Mouse (Mus musculus): ENCODE results near the gene Scml4. TPM values are rescaled to one million over a fixed set of nuclear protein-coding genes. Genes with fewer than 3 reads are reported as not detected.
A peak's percentile ranks its signal among the peaks of the same experiment; 100 is the strongest.

Scml4 gene
- polyA plus RNA-seq (2014; fragmentation: Nextera tagmentation; extraction: Ambion mirVana) = 12.8 and 18.2 TPM in 2 replicates

DNA sequence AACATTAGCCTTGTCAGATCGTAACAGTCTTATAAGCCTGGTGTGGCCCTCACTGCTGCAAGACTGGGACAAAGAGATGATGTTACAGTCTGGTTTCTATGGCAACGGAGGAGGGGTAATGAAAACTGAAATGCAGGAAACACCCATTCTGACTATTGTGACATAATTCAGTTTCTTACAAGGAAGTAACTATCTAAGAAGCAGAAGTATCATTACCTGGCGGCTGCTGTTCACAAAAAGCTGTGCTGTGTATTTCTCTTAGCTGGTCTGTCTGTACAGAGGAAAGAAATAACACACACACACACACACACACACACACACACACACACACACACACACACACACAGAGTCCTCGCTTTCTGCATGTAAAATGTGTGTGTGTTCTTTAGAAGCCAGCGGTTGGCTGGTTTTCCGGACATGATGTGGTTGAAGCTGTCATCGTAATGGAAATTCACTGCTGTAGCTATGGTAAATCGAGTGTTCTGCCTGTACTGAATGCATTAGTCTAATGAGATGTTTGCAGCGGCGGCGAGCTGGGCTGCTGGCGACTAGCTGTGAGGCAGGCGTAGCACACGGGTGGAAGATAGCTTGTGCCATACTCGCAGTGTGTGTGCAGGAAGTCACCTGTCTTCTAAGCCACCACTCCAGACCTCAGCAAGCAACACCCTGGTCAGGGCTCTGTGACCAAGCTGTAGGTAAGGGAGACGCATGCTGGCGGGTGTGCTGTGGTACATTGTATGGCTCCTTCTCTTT is at the start of gene Scml4:
Gene Scml4 (plus strand): TSS at position 212 of the 753 bp plus-strand sequence.
- Histone ChIP-seq H3K4me3 (replicated peaks; ENCODE audit: low read depth, low read length) (peak within 1 kb of the TSS; percentile 43), H3K9ac (replicated peaks; ENCODE audit: low read length) (peak within 1 kb of the TSS; percentile 53), H3K36me3 (ENCODE audit: control insufficient read depth, insufficient read depth, low read length) (no peaks in the 10 kb centered on the region), H3K27me3 (ENCODE audit: control insufficient read depth, insufficient read depth, low read length) (no peaks in the 10 kb centered on the region), H3K27ac (replicated peaks; ENCODE audit: low read depth, low read length) (peak within 1 kb of the TSS; percentile 94), H3K4me1 (ENCODE audit: control insufficient read depth, insufficient read depth, low read length) (peaks cover 48% of the 10 kb centered on the region), H3K9me3 (ENCODE audit: control insufficient read depth, low read length) (no peaks in the 10 kb centered on the region), H3K4me2 (ENCODE audit: low read length) (peak within 1 kb of the TSS; percentile 57)
- ATAC-seq (ENCODE audit: low FRiP score, low TSS enrichment) = peak; percentile 82
- WGBS = 18% methylated on average over 17 of the region's 17 CpGs
- peak; percentile 91 for DNase-seq

DNA sequence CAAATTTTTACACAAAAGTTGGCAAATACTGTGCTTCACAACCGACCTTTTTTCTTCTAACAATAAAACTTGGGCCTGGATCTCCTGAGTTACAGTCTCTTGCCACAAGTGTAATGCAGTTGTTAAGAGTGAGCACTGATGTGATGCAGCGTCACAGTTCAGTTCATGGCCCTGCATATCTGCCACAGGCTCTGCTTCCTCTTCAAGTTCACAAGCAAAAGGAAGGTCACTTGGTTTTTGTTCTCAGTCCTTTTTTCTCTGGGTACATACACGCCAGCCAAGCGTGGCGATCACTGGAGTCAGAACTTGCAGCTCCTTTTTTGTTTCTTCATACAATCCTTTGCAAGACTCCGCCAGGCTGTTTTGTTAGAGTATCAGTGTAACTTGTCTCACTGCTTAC is 34.2 kb upstream of the Scml4 start:
- no peak overlapping the region for H3K4me3 ChIP-seq (replicated peaks; ENCODE audit: low read depth, low read length)
- ATAC-seq (ENCODE audit: low FRiP score, low TSS enrichment) (no peak), DNase-seq (no peak)
- H3K36me3 ChIP-seq (ENCODE audit: control insufficient read depth, insufficient read depth, low read length) = peaks cover 69% of the 10 kb centered on the region
- WGBS = 46% methylated on average over 6 of the region's 6 CpGs
- H3K4me2 ChIP-seq (ENCODE audit: low read length) = no peak overlapping the region
- no peaks in the 10 kb centered on the region for H3K27me3 ChIP-seq (ENCODE audit: control insufficient read depth, insufficient read depth, low read length)
- H3K9ac ChIP-seq (replicated peaks; ENCODE audit: low read length) = no peak overlapping the region
- H3K4me1 ChIP-seq (ENCODE audit: control insufficient read depth, insufficient read depth, low read length) = no peaks in the 10 kb centered on the region
- H3K27ac ChIP-seq (replicated peaks; ENCODE audit: low read depth, low read length) = no peak overlapping the region
- H3K9me3 ChIP-seq (ENCODE audit: control insufficient read depth, low read length) = no peaks in the 10 kb centered on the region

DNA sequence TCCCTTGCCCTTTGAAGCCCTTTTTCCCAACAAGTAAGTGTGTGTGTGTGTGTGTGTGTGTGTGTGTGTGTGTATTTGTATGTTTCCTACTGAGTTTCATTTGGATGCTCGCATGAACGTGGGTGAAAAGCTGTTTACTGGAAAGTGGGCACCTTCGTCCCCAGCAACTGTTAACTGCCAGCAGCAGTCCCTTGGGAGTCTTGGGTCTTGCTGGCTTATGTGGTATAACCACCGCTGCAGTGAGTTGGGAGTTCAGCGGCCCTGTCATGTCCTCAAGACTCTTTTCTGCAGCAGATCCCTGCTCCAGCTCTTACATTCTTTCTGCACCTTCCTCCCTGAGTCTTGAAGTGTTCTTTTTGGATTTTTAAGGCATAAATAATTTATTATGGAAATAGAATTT is 33.0 kb upstream of the Scml4 start:
- DNase-seq (peak; percentile 35), ATAC-seq (ENCODE audit: low FRiP score, low TSS enrichment) (no peak)
- H3K36me3 ChIP-seq (ENCODE audit: control insufficient read depth, insufficient read depth, low read length) = peaks cover 71% of the 10 kb centered on the region
- H3K27me3 ChIP-seq (ENCODE audit: control insufficient read depth, insufficient read depth, low read length) = no peaks in the 10 kb centered on the region
- no peak overlapping the region for H3K27ac ChIP-seq (replicated peaks; ENCODE audit: low read depth, low read length)
- H3K4me1 ChIP-seq (ENCODE audit: control insufficient read depth, insufficient read depth, low read length) = no peaks in the 10 kb centered on the region
- no peak overlapping the region for H3K4me2 ChIP-seq (ENCODE audit: low read length)
- H3K9ac ChIP-seq (replicated peaks; ENCODE audit: low read length) = no peak overlapping the region
- no peak overlapping the region for H3K4me3 ChIP-seq (replicated peaks; ENCODE audit: low read depth, low read length)
- WGBS = 76% methylated on average over 5 of the region's 5 CpGs
- H3K9me3 ChIP-seq (ENCODE audit: control insufficient read depth, low read length) = no peaks in the 10 kb centered on the region

DNA sequence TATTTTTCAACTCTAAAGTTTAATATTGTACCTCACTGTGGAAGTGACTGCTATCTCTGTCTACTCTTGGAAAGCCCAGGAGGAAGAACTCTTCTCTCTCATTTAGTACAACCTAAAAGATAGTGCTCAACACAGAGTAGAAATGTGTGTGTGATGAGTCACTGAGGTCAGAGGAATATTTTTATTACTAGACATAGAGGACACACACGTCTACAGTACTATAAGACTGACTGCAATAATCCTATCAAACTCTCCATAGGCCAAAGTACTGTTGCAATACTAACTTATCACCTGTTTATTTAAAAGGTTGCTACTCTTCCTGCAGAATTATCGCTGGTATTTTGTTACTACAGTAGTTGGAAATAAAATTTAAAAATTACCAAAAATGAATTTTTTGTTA is 30.2 kb upstream of the Scml4 start:
- no peaks in the 10 kb centered on the region for H3K27me3 ChIP-seq (ENCODE audit: control insufficient read depth, insufficient read depth, low read length)
- no peak overlapping the region for H3K9ac ChIP-seq (replicated peaks; ENCODE audit: low read length)
- H3K27ac ChIP-seq (replicated peaks; ENCODE audit: low read depth, low read length) = no peak overlapping the region
- DNase-seq = no peak
- peaks cover 51% of the 10 kb centered on the region for H3K36me3 ChIP-seq (ENCODE audit: control insufficient read depth, insufficient read depth, low read length)
- no peaks in the 10 kb centered on the region for H3K9me3 ChIP-seq (ENCODE audit: control insufficient read depth, low read length)
- no peaks in the 10 kb centered on the region for H3K4me1 ChIP-seq (ENCODE audit: control insufficient read depth, insufficient read depth, low read length)
- no peak overlapping the region for H3K4me2 ChIP-seq (ENCODE audit: low read length)
- no peak overlapping the region for H3K4me3 ChIP-seq (replicated peaks; ENCODE audit: low read depth, low read length)
- no peak for ATAC-seq (ENCODE audit: low FRiP score, low TSS enrichment)
- 89% methylated on average over 2 of the region's 2 CpGs for WGBS

DNA sequence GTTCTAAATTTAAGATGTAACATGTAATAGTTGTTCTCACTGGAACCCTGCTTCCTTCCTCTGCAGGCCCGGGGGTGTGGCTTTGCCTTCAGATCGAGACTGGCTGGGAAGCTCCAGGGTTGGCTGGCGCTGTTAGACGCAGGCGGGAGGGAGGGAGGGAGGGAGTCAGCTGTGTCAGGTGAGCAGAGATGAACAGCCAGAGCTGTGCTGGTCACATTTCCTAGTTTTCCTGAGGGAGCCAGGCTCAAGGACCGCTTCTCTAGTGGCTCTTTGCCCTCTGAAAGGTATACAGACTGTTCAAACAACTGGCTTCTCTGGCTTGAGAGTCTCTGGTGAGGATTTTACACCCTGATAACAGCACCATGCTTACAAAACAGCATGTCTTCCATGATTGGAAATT is 29.8 kb upstream of the Scml4 start:
- Histone ChIP-seq H3K9ac (replicated peaks; ENCODE audit: low read length) (no peak overlapping the region), H3K4me1 (ENCODE audit: control insufficient read depth, insufficient read depth, low read length) (no peaks in the 10 kb centered on the region), H3K9me3 (ENCODE audit: control insufficient read depth, low read length) (no peaks in the 10 kb centered on the region), H3K4me2 (ENCODE audit: low read length) (no peak overlapping the region), H3K4me3 (replicated peaks; ENCODE audit: low read depth, low read length) (no peak overlapping the region), H3K36me3 (ENCODE audit: control insufficient read depth, insufficient read depth, low read length) (peaks cover 50% of the 10 kb centered on the region), H3K27me3 (ENCODE audit: control insufficient read depth, insufficient read depth, low read length) (no peaks in the 10 kb centered on the region), H3K27ac (replicated peaks; ENCODE audit: low read depth, low read length) (no peak overlapping the region)
- 63% methylated on average over 6 of the region's 6 CpGs for WGBS
- DNase-seq (no peak), ATAC-seq (ENCODE audit: low FRiP score, low TSS enrichment) (no peak)

DNA sequence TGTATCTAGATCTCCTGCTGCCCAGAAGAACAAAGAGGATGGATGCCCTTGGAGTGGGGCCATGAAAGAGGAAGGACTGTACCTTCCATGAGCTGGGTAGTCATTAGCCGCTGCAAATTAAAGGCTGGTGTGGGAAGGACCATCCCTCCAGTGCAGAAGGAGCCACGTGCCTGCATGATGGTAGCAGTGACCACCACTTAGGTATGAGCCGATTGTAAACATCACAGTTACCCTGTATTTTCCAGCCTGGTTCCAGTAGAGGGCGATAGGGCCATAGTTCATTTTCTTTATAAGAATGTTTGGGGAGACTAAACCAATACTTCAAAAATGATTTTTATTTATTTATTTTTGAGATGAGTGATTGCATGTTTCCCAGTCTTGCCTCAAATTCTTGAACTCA is 27.5 kb upstream of the Scml4 start:
- Histone ChIP-seq H3K9me3 (ENCODE audit: control insufficient read depth, low read length) (no peaks in the 10 kb centered on the region), H3K4me2 (ENCODE audit: low read length) (no peak overlapping the region), H3K27me3 (ENCODE audit: control insufficient read depth, insufficient read depth, low read length) (no peaks in the 10 kb centered on the region), H3K9ac (replicated peaks; ENCODE audit: low read length) (no peak overlapping the region), H3K36me3 (ENCODE audit: control insufficient read depth, insufficient read depth, low read length) (peaks cover 53% of the 10 kb centered on the region), H3K4me3 (replicated peaks; ENCODE audit: low read depth, low read length) (no peak overlapping the region), H3K27ac (replicated peaks; ENCODE audit: low read depth, low read length) (no peak overlapping the region), H3K4me1 (ENCODE audit: control insufficient read depth, insufficient read depth, low read length) (no peaks in the 10 kb centered on the region)
- 40% methylated on average over 4 of the region's 4 CpGs for WGBS
- ATAC-seq (ENCODE audit: low FRiP score, low TSS enrichment) (0 out of 2 replicates have a peak, but pooled peaks have one; percentile 29), DNase-seq (peak; percentile 79)

DNA sequence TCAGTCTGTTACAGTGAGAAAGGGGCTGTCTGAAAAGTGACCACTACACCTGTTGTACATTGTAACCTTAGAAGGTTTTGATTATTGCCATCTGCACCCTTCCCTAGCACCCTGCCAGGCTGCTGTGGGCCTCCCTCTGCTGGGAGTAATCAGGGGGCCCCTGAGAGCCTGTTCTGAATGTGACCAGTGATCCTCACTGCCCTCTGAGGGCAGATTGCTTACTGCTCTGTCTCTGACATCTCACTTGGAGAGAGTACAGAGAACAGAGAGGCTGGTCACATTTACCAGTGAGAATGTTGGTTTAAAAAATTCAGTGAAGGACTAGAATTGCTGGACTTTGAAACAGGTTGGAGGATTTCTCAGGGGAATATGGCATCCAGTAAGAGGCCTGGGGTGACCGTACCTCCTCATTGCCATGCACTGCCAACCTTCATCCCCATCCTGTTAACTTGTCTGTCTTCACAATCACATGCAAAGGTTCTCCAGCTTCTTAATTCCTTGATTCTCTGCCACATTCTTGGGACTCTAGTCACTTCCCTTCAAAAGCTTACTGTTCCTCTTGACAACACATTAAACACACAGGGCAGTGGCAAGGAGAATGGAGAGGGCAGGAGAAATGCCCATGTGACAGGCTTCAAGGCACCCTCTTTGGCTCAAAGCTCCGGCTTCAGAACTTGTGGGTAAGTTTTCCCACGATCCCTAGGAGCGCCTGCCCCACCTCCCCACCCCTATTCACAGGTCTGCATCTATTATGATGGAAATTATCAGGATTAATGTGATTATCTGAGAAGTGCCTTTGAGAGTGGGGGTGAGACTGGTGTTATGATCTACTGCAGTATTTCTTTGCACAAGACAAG is 26.1 kb upstream of the Scml4 start:
- H3K9ac ChIP-seq (replicated peaks; ENCODE audit: low read length) = no peak overlapping the region
- no peak overlapping the region for H3K4me2 ChIP-seq (ENCODE audit: low read length)

DNA sequence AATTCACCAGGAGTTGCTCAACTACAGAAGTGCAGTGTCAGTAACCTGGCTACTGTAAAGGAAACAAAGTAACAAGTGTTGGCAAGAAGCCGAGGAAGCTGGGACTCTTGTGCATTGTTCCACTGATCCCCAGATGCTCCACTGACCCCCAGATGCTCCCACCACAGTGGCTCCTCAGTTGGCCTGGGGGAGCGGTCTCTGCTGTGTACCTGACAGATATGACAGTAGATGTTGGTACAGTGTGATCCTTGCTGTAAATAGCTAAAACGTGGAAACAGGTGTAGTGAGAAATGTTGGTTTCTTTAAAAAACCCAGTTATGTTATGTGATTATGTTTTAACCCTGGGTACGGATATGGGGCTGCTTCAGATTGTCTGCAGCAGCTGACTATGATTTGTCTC is 22.1 kb upstream of the Scml4 start:
- ATAC-seq (ENCODE audit: low FRiP score, low TSS enrichment) = no peak
- Histone ChIP-seq H3K36me3 (ENCODE audit: control insufficient read depth, insufficient read depth, low read length) (peaks cover 21% of the 10 kb centered on the region), H3K9me3 (ENCODE audit: control insufficient read depth, low read length) (no peaks in the 10 kb centered on the region; the same call in 1 of the 2 replicates), H3K27me3 (ENCODE audit: control insufficient read depth, insufficient read depth, low read length) (no peaks in the 10 kb centered on the region), H3K4me2 (ENCODE audit: low read length) (no peak overlapping the region), H3K4me3 (replicated peaks; ENCODE audit: low read depth, low read length) (no peak overlapping the region), H3K27ac (replicated peaks; ENCODE audit: low read depth, low read length) (no peak overlapping the region), H3K4me1 (ENCODE audit: control insufficient read depth, insufficient read depth, low read length) (no peaks in the 10 kb centered on the region), H3K9ac (replicated peaks; ENCODE audit: low read length) (no peak overlapping the region)
- no peak for DNase-seq
- 93% methylated on average over 4 of the region's 4 CpGs for WGBS

More for the DNA sequence above, 26.1 kb upstream of the Scml4 start:
- WGBS = 7% methylated on average over 4 of the region's 4 CpGs
- Histone ChIP-seq H3K9me3 (ENCODE audit: control insufficient read depth, low read length) (no peaks in the 10 kb centered on the region; the same call in 1 of the 2 replicates), H3K4me1 (ENCODE audit: control insufficient read depth, insufficient read depth, low read length) (no peaks in the 10 kb centered on the region), H3K27ac (replicated peaks; ENCODE audit: low read depth, low read length) (peak overlapping the region; percentile 60), H3K36me3 (ENCODE audit: control insufficient read depth, insufficient read depth, low read length) (peaks cover 45% of the 10 kb centered on the region), H3K27me3 (ENCODE audit: control insufficient read depth, insufficient read depth, low read length) (no peaks in the 10 kb centered on the region), H3K4me3 (replicated peaks; ENCODE audit: low read depth, low read length) (no peak overlapping the region)
- DNase-seq (peak; percentile 70), ATAC-seq (ENCODE audit: low FRiP score, low TSS enrichment) (peak; percentile 81)

All from midbrain, embryonic 14.5 days (tissue).